10 mouse cellular contexts compared by ENCODE assay signal in genomic region chr5:53486966-53487592, GRCm38 (mm10).
"Had no signal": no experiment of that assay in that cellular context is flagged by ENCODE, and none has a peak within 500 bp of the region (broad histone marks: within the 10 kb centered on the region; RNA-seq: fewer than 3 reads in every experiment).

No protein-coding gene starts in this region.

- H3K27me3 ChIP-seq: neural tube, embryonic 12.5 days had no signal

- H3K27ac ChIP-seq: limb, embryonic 13.5 days; liver, embryonic 14.5 days; neural tube, embryonic 12.5 days had no signal

- DNase-seq: kidney, postnatal 10 days; kidney, postnatal 4 days; left cerebral cortex, postnatal 4 days; lung, adult 18-20 months; right cerebral cortex, adult 18-20 months; right cerebral cortex, postnatal 25 days; thymus, postnatal 4 days had no signal

- H3K9me3 ChIP-seq: limb, embryonic 13.5 days; neural tube, embryonic 12.5 days had no signal

- H3K9ac ChIP-seq: limb, embryonic 13.5 days; liver, embryonic 14.5 days; neural tube, embryonic 12.5 days had no signal

- H3K4me3 ChIP-seq: limb, embryonic 13.5 days; neural tube, embryonic 12.5 days had no signal

- H3K36me3 ChIP-seq: limb, embryonic 13.5 days; neural tube, embryonic 12.5 days had no signal

- H3K4me2 ChIP-seq: limb, embryonic 13.5 days; neural tube, embryonic 12.5 days had no signal
